Mouse (Mus musculus) right cerebral cortex, postnatal 10 days (tissue): Measurements from ENCODE around the gene Sphk1.
"Not testable (repeated sequence)": the region's sequence is repeated elsewhere in the genome, so short reads cannot be mapped to it uniquely, and the experiment has no call there.

Source experiments
- DNase-seq, 2 experiments: peaks; one replicate each; pipeline ENCODE4 v3.0.0; 2021; ENCODE audit warnings: low spot score in 2 of 2

The Sphk1 gene

DNA sequence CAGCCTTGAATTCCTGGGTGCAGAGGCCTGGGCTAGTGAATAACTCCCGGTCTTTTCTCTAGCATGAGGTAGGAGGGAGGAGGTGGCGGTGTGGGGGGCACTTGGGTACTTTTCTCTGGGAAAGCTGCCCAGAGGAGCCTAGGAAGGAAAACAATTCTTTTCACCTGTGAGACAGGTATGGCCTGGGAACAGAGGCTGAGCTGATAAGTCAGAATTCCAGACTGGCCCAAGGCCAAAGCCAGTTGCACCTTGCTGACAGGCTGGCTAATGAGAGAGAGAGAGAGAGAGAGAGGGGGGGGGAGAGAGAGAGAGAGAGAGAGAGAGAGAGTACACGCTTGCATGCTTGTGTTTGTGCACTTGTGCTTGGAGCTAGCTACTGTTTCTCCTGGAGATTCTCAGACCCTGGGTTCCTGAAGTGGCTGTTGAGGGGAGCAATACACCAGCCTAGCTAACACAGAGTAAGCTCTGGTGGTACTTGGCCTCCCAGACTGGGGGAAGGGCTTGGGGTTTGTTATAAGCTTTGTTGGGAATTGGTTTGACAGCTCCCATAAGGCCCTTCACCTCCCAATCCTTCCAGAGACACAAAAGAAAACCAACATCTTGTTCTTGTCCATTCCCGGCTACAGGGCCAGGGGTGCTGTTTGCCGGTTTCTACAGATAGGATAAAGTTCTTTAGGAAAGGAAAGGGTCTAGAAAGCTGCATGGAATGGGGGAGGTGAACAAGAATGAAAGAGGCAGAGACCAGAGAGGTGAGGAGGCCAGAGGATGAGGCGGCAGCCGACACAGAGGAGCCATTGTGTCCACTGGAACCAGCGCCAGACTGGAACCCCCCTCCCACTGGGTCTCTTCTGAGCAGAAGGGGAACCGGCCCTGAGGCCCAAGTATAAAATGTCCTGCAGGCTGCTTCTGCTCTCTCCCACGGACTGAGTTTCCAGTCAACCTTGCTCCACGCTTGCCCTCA is at the start of gene Sphk1:
Gene Sphk1 (plus strand): TSS at position 739 of the 961 bp plus-strand sequence.
- peak in 1 of 2 experiments; percentile 33 for DNase-seq

DNA sequence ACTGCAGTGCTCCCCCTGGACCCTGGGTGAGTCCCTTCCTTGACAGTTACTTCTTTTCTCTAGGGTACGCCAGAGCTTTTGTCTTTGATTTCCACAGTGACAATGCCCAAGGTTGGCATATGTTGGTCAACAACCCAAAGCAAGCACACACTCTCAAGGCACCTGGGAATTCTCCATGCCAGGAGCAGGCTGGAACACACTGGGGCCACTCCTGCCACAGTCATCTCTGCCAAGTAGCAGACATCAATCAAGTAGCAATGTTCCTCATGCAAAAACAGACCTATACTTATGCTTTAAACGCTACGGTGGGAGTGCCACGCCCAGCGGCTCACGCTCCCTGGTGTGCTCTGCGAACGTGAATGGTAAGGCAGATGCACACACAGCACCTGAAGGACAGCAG is 49.8 kb upstream of the Sphk1 start:
- DNase-seq: no peak

GRCm38 (mm10) chr11:116481776-116482175 is 48.9 kb upstream of the Sphk1 start:
- DNase-seq: no peak

DNA sequence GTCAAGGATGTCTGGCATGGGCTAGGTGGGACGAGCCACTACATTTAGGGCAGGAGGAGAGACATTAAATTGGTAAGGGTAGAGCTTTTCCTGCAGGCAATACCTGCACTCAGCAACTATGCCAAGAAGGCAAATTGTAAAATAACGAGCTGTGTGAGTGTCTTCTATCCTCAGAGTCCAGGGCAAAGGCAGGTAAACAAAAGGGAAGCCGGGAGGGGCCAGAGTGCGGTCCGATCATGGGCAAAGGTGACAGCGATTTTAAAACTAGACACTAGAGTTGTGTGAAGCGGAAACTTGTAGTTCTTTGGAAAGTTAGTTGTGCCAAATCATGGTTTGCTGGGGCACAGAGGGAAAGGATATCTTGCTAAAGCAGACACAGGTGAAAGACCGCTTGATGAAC is 46.5 kb upstream of the Sphk1 start:
- no peak for DNase-seq

- no peak for DNase-seq
These were observed 42.5 kb upstream of the Sphk1 start for GRCm38 (mm10) chr11:116488207-116488606.

GRCm38 (mm10) chr11:116488693-116489375 is 41.9 kb upstream of the Sphk1 start:
- DNase-seq: no peak

GRCm38 (mm10) chr11:116489771-116490231 is 40.9 kb upstream of the Sphk1 start:
- no peak for DNase-seq

DNA sequence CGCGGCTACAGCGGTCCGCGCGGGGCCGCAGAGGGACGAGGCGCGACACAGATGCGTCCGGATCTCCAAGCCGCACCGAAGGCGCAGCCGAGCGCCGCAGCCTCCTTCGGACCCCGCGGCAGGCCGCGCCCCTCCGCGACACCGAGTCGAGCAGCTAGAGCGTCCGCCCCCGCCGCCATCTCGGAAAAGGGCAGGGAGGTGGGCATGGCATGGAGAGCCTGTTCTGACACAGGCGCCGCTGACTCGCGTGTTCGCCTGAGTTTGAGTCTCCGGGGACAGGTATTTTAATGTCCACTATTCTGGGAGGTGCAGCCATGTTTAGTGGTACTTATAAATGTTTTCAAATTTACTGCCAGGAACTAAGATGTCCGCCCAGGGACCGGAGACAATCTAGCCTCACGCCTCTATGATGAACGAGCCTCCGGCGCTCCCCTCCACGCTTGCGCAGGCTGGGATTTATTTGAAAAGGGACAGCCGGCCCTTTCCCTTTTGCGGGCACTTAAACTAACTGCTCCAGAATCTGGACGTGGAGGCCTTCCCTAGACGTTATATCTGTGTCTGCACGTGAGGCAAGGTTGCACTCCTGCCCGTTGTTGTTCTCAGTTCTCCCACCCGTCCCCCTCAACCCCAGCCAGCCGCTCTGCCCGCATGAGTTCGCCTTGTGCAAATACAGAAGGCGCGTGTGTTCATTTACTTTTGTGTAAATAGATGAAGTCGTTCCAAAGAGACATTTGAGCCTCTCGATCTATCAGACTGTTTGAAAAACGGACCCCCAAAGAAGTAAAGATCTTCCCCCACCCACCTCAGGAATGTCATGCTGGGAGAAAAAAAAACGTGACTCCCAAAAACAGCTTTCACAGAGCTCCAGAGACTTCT is 40.3 kb upstream of the Sphk1 start:
- DNase-seq: peak; percentile 90 to 93

- DNase-seq: no peak
These were observed 39.4 kb upstream of the Sphk1 start for GRCm38 (mm10) chr11:116491338-116491737.

- DNase-seq: not testable (repeated sequence)
These were observed 38.2 kb upstream of the Sphk1 start for GRCm38 (mm10) chr11:116492507-116492906.

- DNase-seq: no peak
These were observed 37.5 kb upstream of the Sphk1 start for GRCm38 (mm10) chr11:116493191-116493590.

DNA sequence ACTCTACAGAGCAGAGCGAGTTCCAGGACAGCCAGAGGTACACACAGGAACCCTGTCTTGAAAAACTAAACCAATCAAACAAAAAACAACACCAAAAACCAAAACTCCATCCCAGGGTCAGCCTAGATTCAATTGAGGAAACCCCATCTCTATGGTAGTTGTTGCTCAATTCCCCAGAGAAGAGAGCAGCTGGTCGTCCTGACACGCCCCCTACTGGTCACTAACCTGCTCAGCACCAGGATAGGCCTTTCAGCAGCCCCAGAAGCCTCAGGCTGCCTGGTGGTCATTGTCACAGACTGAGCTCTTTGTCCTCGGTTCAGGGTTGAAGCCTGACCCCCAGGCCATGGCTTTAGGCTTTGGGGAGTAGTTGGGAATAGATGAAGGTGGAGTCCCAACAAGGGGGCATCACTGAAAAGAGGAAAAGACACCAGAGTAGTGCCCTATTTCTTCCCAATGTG is 36.9 kb upstream of the Sphk1 start, which contains the start of gene Prpsap1:
Gene Prpsap1 (minus strand): TSS at position 408 of the 458 bp plus-strand sequence.
- DNase-seq: peak in 1 of 2 experiments; percentile 46

DNA sequence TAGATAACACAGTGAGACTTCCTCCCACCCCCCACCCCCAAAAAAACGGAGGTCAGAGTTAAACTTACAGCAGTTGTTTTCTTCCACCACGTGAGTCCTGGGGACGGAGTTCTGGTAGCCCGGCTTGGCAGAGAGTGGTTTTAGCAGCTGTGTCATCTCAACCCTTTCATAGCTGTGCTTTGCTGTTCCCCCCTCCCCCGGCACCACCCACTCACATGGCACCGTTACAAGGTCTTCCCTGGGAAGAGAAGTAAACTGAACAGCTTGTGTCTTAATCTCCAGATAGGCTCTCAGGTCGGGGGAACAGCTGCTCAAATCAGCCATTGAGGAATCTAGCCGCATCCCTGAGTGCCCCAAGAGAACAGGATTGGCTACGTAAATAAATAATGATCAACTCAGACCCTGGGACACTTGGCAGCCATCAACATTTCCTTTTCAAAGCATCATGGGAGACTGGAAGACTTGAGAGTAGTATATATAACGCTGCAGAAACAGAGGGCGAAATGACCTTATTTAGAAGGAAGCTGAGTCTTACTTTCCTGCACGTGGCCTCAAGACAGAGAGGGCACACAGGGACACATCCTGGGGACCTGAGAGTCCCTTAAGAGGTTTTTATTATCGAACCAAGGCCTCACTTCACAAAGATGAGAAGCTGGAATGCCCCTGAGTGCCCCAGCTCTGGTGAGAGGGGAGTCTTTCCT is 36.1 kb upstream of the Sphk1 start:
- peak; percentile 73 to 76 for DNase-seq

DNA sequence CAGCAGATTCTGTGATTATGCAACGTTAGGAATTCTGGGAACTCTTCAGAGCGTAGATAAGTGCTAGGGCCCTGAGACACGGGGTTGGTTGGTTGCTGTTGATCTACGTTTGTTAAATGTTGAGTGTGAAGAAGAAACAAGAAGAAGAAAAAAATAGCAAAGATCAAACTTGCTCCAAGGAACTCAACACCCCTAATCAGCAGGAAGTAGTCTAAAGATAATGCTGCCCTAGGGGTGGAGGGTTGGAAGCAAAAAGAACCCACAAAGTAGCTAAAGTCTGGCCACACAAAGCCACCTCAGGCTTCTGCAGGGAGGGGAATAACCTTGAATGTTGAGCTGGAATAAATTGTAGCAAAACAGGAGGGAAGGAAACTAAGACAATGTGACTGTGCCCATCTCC is 33.4 kb upstream of the Sphk1 start:
- DNase-seq: no peak

DNA sequence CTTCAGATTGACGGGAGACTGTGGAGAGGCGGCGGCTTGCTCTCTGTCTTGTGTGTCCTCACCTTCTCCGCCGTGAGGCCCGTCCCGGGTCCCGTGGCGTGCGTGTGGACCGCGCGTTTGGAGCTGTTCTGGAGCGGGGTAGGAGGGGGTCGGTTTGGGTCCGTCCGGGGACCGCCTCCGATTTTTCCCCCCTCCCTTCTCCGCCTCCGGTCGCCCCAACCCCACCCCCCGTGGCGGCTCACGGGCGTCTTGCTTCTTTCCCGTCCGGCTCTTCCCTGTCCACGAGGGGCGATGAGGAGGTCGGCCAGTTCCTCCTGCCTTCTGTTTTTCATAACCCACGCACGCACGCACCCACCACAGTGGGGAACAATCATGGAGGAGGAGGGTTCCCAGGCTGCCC is 32.1 kb upstream of the Sphk1 start:
- DNase-seq: no peak

GRCm38 (mm10) chr11:116499018-116499417 is 31.7 kb upstream of the Sphk1 start:
- no peak for DNase-seq

DNA sequence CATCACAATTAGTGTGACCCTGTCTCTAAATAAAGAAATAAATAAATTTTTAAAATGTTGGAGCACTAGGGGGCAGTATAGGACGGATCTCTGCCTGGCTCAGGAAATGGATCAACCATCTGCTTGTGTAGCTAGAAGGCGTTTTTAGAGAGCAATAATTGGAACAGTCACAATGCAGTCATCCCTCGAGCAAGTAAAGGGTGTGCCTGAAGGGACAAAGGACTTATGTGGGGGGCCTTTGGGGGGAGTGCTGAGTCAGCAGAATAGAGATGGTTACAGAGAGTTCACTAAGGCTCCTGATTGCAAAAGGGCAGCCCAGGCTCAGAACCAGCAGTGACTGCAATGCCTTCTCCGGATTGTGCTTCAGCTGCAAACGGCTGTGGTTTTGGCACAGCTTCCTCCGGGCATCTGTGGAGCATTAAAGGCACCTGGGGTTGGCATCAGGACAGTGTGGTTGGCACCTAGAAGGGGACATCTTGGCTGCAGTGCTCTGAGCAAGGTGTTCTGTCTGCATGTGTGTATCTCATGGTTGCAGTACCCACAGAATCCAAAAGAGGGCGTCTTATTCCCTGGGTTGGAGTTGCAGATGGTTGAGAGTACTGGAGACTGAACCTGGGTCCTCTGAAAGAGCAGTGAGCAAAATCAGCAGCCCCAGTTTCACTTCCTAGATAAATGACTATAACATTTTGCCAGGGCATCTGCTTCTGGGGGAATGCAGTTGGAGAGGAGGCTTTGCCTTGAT is 29.5 kb upstream of the Sphk1 start:
- no peak for DNase-seq

- DNase-seq: no peak
These were observed 26.2 kb upstream of the Sphk1 start for GRCm38 (mm10) chr11:116504516-116504915.

GRCm38 (mm10) chr11:116505573-116505972 is 25.2 kb upstream of the Sphk1 start:
- no peak for DNase-seq
